Mouse (Mus musculus) ES-E14 (cell line): ENCODE measurements at regions not wholly inside any gene's neighbourhood (a gene's known extent, or its start where the extent isn't known, plus 50 kb on each side); places are given as distances from the start of the nearest gene placed in this dataset.

Experiments
- CHD2 ChIP-seq: IDR thresholded peaks from 2 replicates; pipeline ENCODE4 v1.6.1; 2014; ENCODE audit warnings: mild to moderate bottlenecking, low read depth, low read length, inconsistent platforms
- HCFC1 ChIP-seq: IDR thresholded peaks from 2 replicates; pipeline ENCODE4 v1.6.1; 2012; ENCODE audit warnings: low read length, inconsistent platforms, borderline replicate concordance; ENCODE audit not compliant: insufficient read depth
- MAFK ChIP-seq: IDR thresholded peaks from 2 replicates; pipeline ENCODE4 v1.6.1; 2014; ENCODE audit warnings: mild to moderate bottlenecking, low read depth, low read length, inconsistent platforms; ENCODE audit not compliant: insufficient read depth
- ZC3H11A ChIP-seq: IDR thresholded peaks from 2 replicates; pipeline ENCODE4 v1.6.1; 2012; ENCODE audit warnings: low read depth, mild to moderate bottlenecking, inconsistent platforms, low read length, borderline replicate concordance

- no peak for TF ChIP-seq MAFK
- TF ChIP-seq HCFC1 = no peak
- no peak for TF ChIP-seq CHD2
- TF ChIP-seq ZC3H11A = no peak
These were observed 504.3 kb upstream of the Mgmt start for GRCm38 (mm10) chr7:136390066-136390465.
